Mouse (Mus musculus): ENCODE results near the gene Rreb1. TPM values are rescaled to one million over a fixed set of nuclear protein-coding genes. Genes with fewer than 3 reads are reported as not detected.

The Rreb1 gene
- total and polyA plus RNA-seq, 3 experiments, result 8.1 to 34.0 TPM; not detected in 1

GRCm38 (mm10) chr13:37828928-37829327 is 50.7 kb downstream of the Rreb1 start:
- Histone ChIP-seq H3K9ac (ENCODE audit: control insufficient read depth, low read depth, low read length, poor library complexity, severe bottlenecking) (no peak overlapping the region), H3K9me3 (replicated peaks; ENCODE audit: insufficient read depth, low read length) (no peaks in the 10 kb centered on the region), H3K79me2 (ENCODE audit: control insufficient read depth, insufficient read depth, low read length, poor library complexity) (peaks cover 74% of the 10 kb centered on the region), H3K27ac (ENCODE audit: control insufficient read depth, low read depth, low read length) (no peak overlapping the region), H3K4me3 (ENCODE audit: control insufficient read depth in 1 of 2, insufficient read depth in 1 of 2, low read depth in 2 of 2, low read length in 2 of 2) (no peak overlapping the region), H3K27me3 (ENCODE audit: control insufficient read depth in 1 of 2, insufficient read depth in 2 of 2, low read length in 2 of 2) (no peaks in the 10 kb centered on the region), H3K36me3 (ENCODE audit: control insufficient read depth in 1 of 2, insufficient read depth in 2 of 2, low read length in 2 of 2) (peaks cover 0 to 31% of the 10 kb centered on the region in 2 experiments; a peak in 2 of 4 replicates), H3K4me1 (ENCODE audit: control insufficient read depth in 1 of 2, insufficient read depth in 2 of 2, low read length in 2 of 2) (peaks cover 15 to 18% of the 10 kb centered on the region in 2 experiments)
- TF ChIP-seq TAL1 (IDR thresholded peaks at IDR 0.05; ENCODE audit: low read length) (no peak), CHD2 (IDR thresholded peaks at IDR 0.05; ENCODE audit: low read length) (no peak), GATA1 (IDR thresholded peaks at IDR 0.05; ENCODE audit: low read depth, low read length) (no peak), SIN3A (IDR thresholded peaks at IDR 0.05; ENCODE audit: low read length) (no peak), UBTF (IDR thresholded peaks at IDR 0.05; ENCODE audit: borderline replicate concordance, insufficient read depth, low read depth, low read length) (no peak)
- DNase-seq (ENCODE audit: low read depth, low spot score), result no peak

- H3K9me3 ChIP-seq (replicated peaks; ENCODE audit: insufficient read depth, low read length), result no peaks in the 10 kb centered on the region
- peaks cover 5 to 12% of the 10 kb centered on the region in 2 experiments; a peak in 3 of 4 replicates for H3K4me1 ChIP-seq (ENCODE audit: control insufficient read depth in 1 of 2, insufficient read depth in 2 of 2, low read length in 2 of 2)
- TF ChIP-seq GATA1 (IDR thresholded peaks at IDR 0.05; ENCODE audit: low read depth, low read length) (no peak), BHLHE40 (IDR thresholded peaks at IDR 0.05; ENCODE audit: borderline replicate concordance, low read depth, low read length) (no peak), CTCF (IDR thresholded peaks at IDR 0.05 in 2 of 3, conservative IDR thresholded peaks at IDR 0.05 in 1 of 3; ENCODE audit: control insufficient read depth in 1 of 3, insufficient read depth in 1 of 3, low read depth in 2 of 3, low read length in 3 of 3, poor library complexity in 1 of 3, severe bottlenecking in 1 of 3) (no peak), JUND (IDR thresholded peaks at IDR 0.05; ENCODE audit: low read depth, low read length) (no peak), RCOR1 (IDR thresholded peaks at IDR 0.05; ENCODE audit: low read depth, low read length) (no peak), MEF2A (IDR thresholded peaks at IDR 0.05; ENCODE audit: extremely low read depth, insufficient replicate concordance, low read depth, low read length, poor library complexity, severe bottlenecking) (no peak)
- no peak overlapping the region for H3K9ac ChIP-seq (ENCODE audit: control insufficient read depth, low read depth, low read length, poor library complexity, severe bottlenecking)
- no peak overlapping the region for H3K4me3 ChIP-seq (ENCODE audit: control insufficient read depth in 1 of 2, insufficient read depth in 1 of 2, low read depth in 2 of 2, low read length in 2 of 2)
- H3K36me3 ChIP-seq (ENCODE audit: control insufficient read depth in 1 of 2, insufficient read depth in 2 of 2, low read length in 2 of 2), result peaks cover 0 to 19% of the 10 kb centered on the region in 2 experiments; a peak in 2 of 4 replicates
- H3K79me2 ChIP-seq (ENCODE audit: control insufficient read depth, insufficient read depth, low read length, poor library complexity), result peaks cover 79% of the 10 kb centered on the region
- H3K27me3 ChIP-seq (ENCODE audit: control insufficient read depth in 1 of 2, insufficient read depth in 2 of 2, low read length in 2 of 2), result no peaks in the 10 kb centered on the region
- H3K27ac ChIP-seq (ENCODE audit: control insufficient read depth, low read depth, low read length), result no peak overlapping the region
- DNase-seq (ENCODE audit: low read depth, low spot score), result no peak
Observed at GRCm38 (mm10) chr13:37830256-37830655, 52.1 kb downstream of the Rreb1 start.

GRCm38 (mm10) chr13:37830874-37831311 is 52.7 kb downstream of the Rreb1 start:
- Histone ChIP-seq H3K9me3 (replicated peaks; ENCODE audit: insufficient read depth, low read length) (no peaks in the 10 kb centered on the region), H3K36me3 (ENCODE audit: control insufficient read depth in 1 of 2, insufficient read depth in 2 of 2, low read length in 2 of 2) (peaks cover 0 to 19% of the 10 kb centered on the region in 2 experiments; a peak in 2 of 4 replicates), H3K27ac (ENCODE audit: control insufficient read depth, low read depth, low read length) (no peak overlapping the region), H3K4me3 (ENCODE audit: control insufficient read depth in 1 of 2, insufficient read depth in 1 of 2, low read depth in 2 of 2, low read length in 2 of 2) (no peak overlapping the region), H3K79me2 (ENCODE audit: control insufficient read depth, insufficient read depth, low read length, poor library complexity) (peaks cover 81% of the 10 kb centered on the region), H3K9ac (ENCODE audit: control insufficient read depth, low read depth, low read length, poor library complexity, severe bottlenecking) (no peak overlapping the region), H3K27me3 (ENCODE audit: control insufficient read depth in 1 of 2, insufficient read depth in 2 of 2, low read length in 2 of 2) (no peaks in the 10 kb centered on the region), H3K4me1 (ENCODE audit: control insufficient read depth in 1 of 2, insufficient read depth in 2 of 2, low read length in 2 of 2) (peaks cover 5 to 12% of the 10 kb centered on the region in 2 experiments; a peak in 3 of 4 replicates)
- DNase-seq (ENCODE audit: low read depth, low spot score), result no peak
- no peak for TF ChIP-seq MXI1 (IDR thresholded peaks at IDR 0.05; ENCODE audit: low read depth, low read length)
- TF ChIP-seq TCF12 (IDR thresholded peaks at IDR 0.05; ENCODE audit: low read depth, low read length), result no peak
- TF ChIP-seq NELFE (IDR thresholded peaks at IDR 0.05; ENCODE audit: low read depth, low read length), result no peak
- TF ChIP-seq MYB (IDR thresholded peaks at IDR 0.05; ENCODE audit: low read depth, low read length), result no peak
- no peak for TF ChIP-seq GABPA (IDR thresholded peaks at IDR 0.05; ENCODE audit: low read depth, low read length)
- TF ChIP-seq POLR2A (IDR thresholded peaks at IDR 0.05; ENCODE audit: control insufficient read depth in 1 of 2, insufficient read depth in 1 of 2, low read depth in 1 of 2, low read length in 2 of 2, poor library complexity in 1 of 2), result no peak
- TF ChIP-seq JUND (IDR thresholded peaks at IDR 0.05; ENCODE audit: low read depth, low read length), result no peak
- no peak for TF ChIP-seq GATA1 (IDR thresholded peaks at IDR 0.05; ENCODE audit: low read depth, low read length)
- TF ChIP-seq CHD2 (IDR thresholded peaks at IDR 0.05; ENCODE audit: low read length), result no peak
- TF ChIP-seq NRF1 (IDR thresholded peaks at IDR 0.05; ENCODE audit: insufficient read depth, low read depth, low read length, poor library complexity, severe bottlenecking), result no peak
- TF ChIP-seq ELF1 (IDR thresholded peaks at IDR 0.05; ENCODE audit: low read depth, low read length), result no peak
